Mouse (Mus musculus) heart, embryonic 11.5 days (tissue): Measurements from ENCODE around the gene Ddx20. TPM values are rescaled to one million over a fixed set of nuclear protein-coding genes. Genes with fewer than 3 reads are reported as not detected.

Experiments
- ATAC-seq: fragments of 200-750 bp; cut with Nextera tagmentation; replicated peaks from 2 replicates; pipeline ENCODE4 v1.8.0; 2017; ENCODE audit warnings: moderate library complexity; ENCODE audit not compliant: insufficient number of reproducible peaks, low FRiP score, low TSS enrichment
- H3K27ac ChIP-seq: fragments of 300-500 bp; sonication (generic); 2 replicates; pipeline ENCODE4 v1.5.1; 2014; ENCODE audit warnings: mild to moderate bottlenecking, low read depth, low read length
- H3K27me3 ChIP-seq: fragments of 300-500 bp; sonication (generic); 2 replicates; pipeline ENCODE4 v1.6.1; 2014; ENCODE audit warnings: mild to moderate bottlenecking, low read length, mixed read lengths; ENCODE audit not compliant: control insufficient read depth, insufficient read depth
- H3K36me3 ChIP-seq: fragments of 300-500 bp; sonication (generic); 2 replicates; pipeline ENCODE4 v1.6.1; 2014; ENCODE audit warnings: mild to moderate bottlenecking, low read length, moderate library complexity, mixed read lengths; ENCODE audit not compliant: control insufficient read depth, insufficient read depth
- H3K4me1 ChIP-seq: fragments of 300-500 bp; sonication (generic); 2 replicates; pipeline ENCODE4 v1.6.1; 2014; ENCODE audit warnings: low read length; ENCODE audit not compliant: control insufficient read depth, insufficient read depth
- H3K4me2 ChIP-seq: fragments of 300-500 bp; sonication (generic); 2 replicates; pipeline ENCODE4 v1.6.1; 2014; ENCODE audit warnings: mild to moderate bottlenecking, moderate library complexity
- H3K4me3 ChIP-seq: fragments of 300-500 bp; sonication (generic); 2 replicates; pipeline ENCODE4 v1.5.1; 2014; ENCODE audit warnings: low read depth, low read length
- H3K9ac ChIP-seq: fragments of 300-500 bp; sonication (generic); 2 replicates; pipeline ENCODE4 v1.6.1; 2014; ENCODE audit warnings: mild to moderate bottlenecking, low read depth, low read length, moderate library complexity
- H3K9me3 ChIP-seq: fragments of 300-500 bp; sonication (generic); replicated peaks from 2 replicates; pipeline ENCODE4 v1.6.1; 2016; ENCODE audit warnings: low read length; ENCODE audit not compliant: control insufficient read depth
- WGBS: fragments of 180-500 bp; shearing (Covaris S2); extraction: QIAGEN DNeasy Blood & Tissue Kit; methylation state at CpG from one replicate; pipeline ENCODE4 v1.1.7; 2014; ENCODE audit not compliant: insufficient replicate concordance; 5-methylcytosine and 5-hydroxymethylcytosine counted together
- polyA plus RNA-seq: library from polyadenylated mRNA; unstranded; fragments of >200 nt; fragmentation: Nextera tagmentation; extraction: Ambion mirVana; gene quantifications from 2 replicates; pipeline ENCODE4 v1.2.1, GENCODE M21; 2014

The Ddx20 gene
- polyA plus RNA-seq, 1 experiment from 2014 or later, result 23.6 TPM

GRCm38 (mm10) chr3:105643566-105643965 lies 43.8 kb downstream of the Ddx20 start:
- ATAC-seq, result no peak
- Histone ChIP-seq H3K4me3 (no peak overlapping the region), H3K36me3 (no peaks in the 10 kb centered on the region), H3K27ac (no peak overlapping the region), H3K9me3 (no peaks in the 10 kb centered on the region), H3K4me1 (no peaks in the 10 kb centered on the region; the same call in 1 of the 2 replicates), H3K4me2 (no peak overlapping the region), H3K9ac (no peak overlapping the region), H3K27me3 (no peaks in the 10 kb centered on the region)
- 80% methylated on average over 5 of the region's 5 CpGs for WGBS

- no peaks in the 10 kb centered on the region; the same call in 1 of the 2 replicates for H3K4me1 ChIP-seq
- no peaks in the 10 kb centered on the region for H3K27me3 ChIP-seq
- H3K9ac ChIP-seq, result no peak overlapping the region
- H3K4me2 ChIP-seq, result no peak overlapping the region
- H3K9me3 ChIP-seq, result no peaks in the 10 kb centered on the region
- no peak overlapping the region for H3K27ac ChIP-seq
- H3K36me3 ChIP-seq, result no peaks in the 10 kb centered on the region
- 46% methylated on average over 1 of the region's 1 CpGs for WGBS
- H3K4me3 ChIP-seq, result no peak overlapping the region
- ATAC-seq, result no peak
Measured at GRCm38 (mm10) chr3:105642186-105642585, 45.2 kb downstream of the Ddx20 start.

- Histone ChIP-seq H3K4me1 (no peaks in the 10 kb centered on the region), H3K4me2 (no peak overlapping the region), H3K36me3 (no peaks in the 10 kb centered on the region), H3K27ac (no peak overlapping the region), H3K27me3 (no peaks in the 10 kb centered on the region), H3K9ac (no peak overlapping the region), H3K9me3 (no peaks in the 10 kb centered on the region), H3K4me3 (no peak overlapping the region)
- 85% methylated on average over 3 of the region's 3 CpGs for WGBS
- no peak for ATAC-seq
Measured at GRCm38 (mm10) chr3:105633021-105633420, 54.4 kb downstream of the Ddx20 start.

- no peak overlapping the region for H3K27ac ChIP-seq
- H3K9ac ChIP-seq, result no peak overlapping the region
- no peak overlapping the region for H3K4me2 ChIP-seq
- WGBS, result 40% methylated on average over 2 of the region's 2 CpGs
- ATAC-seq, result no peak
- H3K27me3 ChIP-seq, result no peaks in the 10 kb centered on the region
- H3K4me3 ChIP-seq, result no peak overlapping the region
- no peaks in the 10 kb centered on the region for H3K4me1 ChIP-seq
- H3K9me3 ChIP-seq, result no peaks in the 10 kb centered on the region
- no peaks in the 10 kb centered on the region for H3K36me3 ChIP-seq
Measured at GRCm38 (mm10) chr3:105632296-105632695, 55.1 kb downstream of the Ddx20 start.

Other genes with a start within 250 kb of the Ddx20 start
- 0.54 and 0.56 TPM in 2 replicates for gene Kcnd3, start 235.2 kb downstream of the Ddx20 start, polyA plus RNA-seq
- gene Inka2, start 17.0 kb upstream of the Ddx20 start, polyA plus RNA-seq, result 1.7 and 1.8 TPM in 2 replicates
- 72.6 and 77.5 TPM in 2 replicates for gene Rap1a, start 113.8 kb upstream of the Ddx20 start, polyA plus RNA-seq
- gene Adora3, start 183.3 kb upstream of the Ddx20 start, polyA plus RNA-seq, result 0.10 TPM in 1 of 2 replicates, not detected in the other
- gene Tmigd3, start 183.3 kb upstream of the Ddx20 start, polyA plus RNA-seq, result 0.33 and 0.46 TPM in 2 replicates
- gene I830077J02Rik, start 245.1 kb upstream of the Ddx20 start, polyA plus RNA-seq, result 2.6 and 2.9 TPM in 2 replicates